ENCODE assay signal across 13 mouse cellular contexts in genomic region chr4:147346361-147347035, GRCm38 (mm10). TPM values are rescaled to one million over a fixed set of nuclear protein-coding genes. Genes with fewer than 3 reads are reported as not detected.
"Had no signal": no experiment of that assay in that cellular context is flagged by ENCODE, and none has a peak within 500 bp of the region (broad histone marks: within the 10 kb centered on the region; RNA-seq: fewer than 3 reads in every experiment).

No protein-coding gene starts in this region.

RNA-seq across cellular contexts. Expression of gene Zfp978, which starts 14.6 kb away (rescaled TPM):
- total RNA-seq: megakaryocyte, adult 5-6 weeks; megakaryocyte-erythroid progenitor cell, adult 5-6 weeks; neutrophil, adult 5-6 weeks had no signal
- polyA plus RNA-seq: midbrain, embryonic 12.5 days; midbrain, embryonic 16.5 days; neural tube, embryonic 12.5 days; neural tube, embryonic 14.5 days; spleen, adult 2 months; stomach, embryonic 15.5 days; stomach, postnatal 0 days; thymus, adult 2 months had no signal

RNA-seq across cellular contexts. Expression of gene Zfp988, which starts 41.0 kb away (rescaled TPM):
- total RNA-seq: megakaryocyte, adult 5-6 weeks; neutrophil, adult 5-6 weeks had no signal
- polyA plus RNA-seq: liver, embryonic 16.5 days; midbrain, embryonic 12.5 days; midbrain, embryonic 14.5 days; spleen, adult 2 months; thymus, adult 2 months had no signal
